Mouse (Mus musculus) megakaryocyte, embryonic 14.5 days (primary cell): ENCODE measurements at regions not wholly inside any gene's neighbourhood (a gene's known extent, or its start where the extent isn't known, plus 50 kb on each side); places are given as distances from the start of the nearest gene placed in this dataset.

Source experiments
- H3K27me3 ChIP-seq: replicated peaks from 2 replicates; pipeline ENCODE3; 2012; ENCODE audit warnings: inconsistent platforms
- H3K36me3 ChIP-seq: replicated peaks from 2 replicates; pipeline ENCODE3; 2012; ENCODE audit warnings: low read length, inconsistent platforms, mixed read lengths
- H3K4me1 ChIP-seq: 2 replicates; pipeline ENCODE4 v1.6.1; 2012; ENCODE audit warnings: inconsistent platforms
- H3K4me3 ChIP-seq: replicated peaks from 2 replicates; pipeline ENCODE3; 2012; ENCODE audit warnings: moderate library complexity, mild to moderate bottlenecking, inconsistent platforms
- H3K9me3 ChIP-seq: 2 replicates; pipeline ENCODE4 v1.6.1; 2012; ENCODE audit warnings: inconsistent platforms
- FLI1 ChIP-seq: IDR thresholded peaks from 2 replicates; pipeline ENCODE4 v1.6.1; 2012; ENCODE audit warnings: low read length, inconsistent platforms, mixed read lengths
- GATA1 ChIP-seq: IDR thresholded peaks from 3 replicates; pipeline ENCODE4 v1.6.1; 2012; ENCODE audit warnings: mixed read lengths, low read length, inconsistent platforms, borderline replicate concordance

GRCm38 (mm10) chr10:92308643-92309042, 413.6 kb downstream of the Nedd1 start:
- H3K36me3 ChIP-seq, result no peaks in the 10 kb centered on the region
- no peaks in the 10 kb centered on the region for H3K4me1 ChIP-seq
- no peaks in the 10 kb centered on the region for H3K9me3 ChIP-seq
- no peak for TF ChIP-seq FLI1
- TF ChIP-seq GATA1, result no peak
- H3K27me3 ChIP-seq, result no peaks in the 10 kb centered on the region
- H3K4me3 ChIP-seq, result no peak overlapping the region

- no peak overlapping the region for H3K4me3 ChIP-seq
- TF ChIP-seq FLI1 (no peak), GATA1 (no peak)
- H3K4me1 ChIP-seq, result no peaks in the 10 kb centered on the region
- no peaks in the 10 kb centered on the region for H3K9me3 ChIP-seq
- H3K27me3 ChIP-seq, result no peaks in the 10 kb centered on the region
- H3K36me3 ChIP-seq, result no peaks in the 10 kb centered on the region
Observed at GRCm38 (mm10) chr10:92307861-92308260, 414.4 kb downstream of the Nedd1 start.

GRCm38 (mm10) chr10:92298693-92299092, 423.5 kb downstream of the Nedd1 start:
- TF ChIP-seq GATA1 (no peak), FLI1 (no peak)
- peaks cover 36% of the 10 kb centered on the region for H3K9me3 ChIP-seq

GRCm38 (mm10) chr10:92296837-92297236, 425.4 kb downstream of the Nedd1 start:
- no peak overlapping the region for H3K4me3 ChIP-seq
- H3K4me1 ChIP-seq, result no peaks in the 10 kb centered on the region
- peaks cover 48% of the 10 kb centered on the region for H3K9me3 ChIP-seq
- TF ChIP-seq FLI1 (no peak), GATA1 (no peak)
- H3K27me3 ChIP-seq, result no peaks in the 10 kb centered on the region
- no peaks in the 10 kb centered on the region for H3K36me3 ChIP-seq

More at GRCm38 (mm10) chr10:92298693-92299092, 423.5 kb downstream of the Nedd1 start:
- no peaks in the 10 kb centered on the region for H3K27me3 ChIP-seq
- no peaks in the 10 kb centered on the region for H3K36me3 ChIP-seq
- no peaks in the 10 kb centered on the region for H3K4me1 ChIP-seq
- no peak overlapping the region for H3K4me3 ChIP-seq

GRCm38 (mm10) chr10:92296303-92296702, 425.9 kb downstream of the Nedd1 start:
- Histone ChIP-seq H3K4me1 (no peaks in the 10 kb centered on the region), H3K36me3 (no peaks in the 10 kb centered on the region), H3K4me3 (no peak overlapping the region), H3K9me3 (peaks cover 51% of the 10 kb centered on the region), H3K27me3 (no peaks in the 10 kb centered on the region)
- TF ChIP-seq GATA1, result no peak
- TF ChIP-seq FLI1, result no peak

- no peaks in the 10 kb centered on the region for H3K4me1 ChIP-seq
- H3K36me3 ChIP-seq, result no peaks in the 10 kb centered on the region
- no peak for TF ChIP-seq GATA1
- no peak for TF ChIP-seq FLI1
- H3K27me3 ChIP-seq, result no peaks in the 10 kb centered on the region
- no peak overlapping the region for H3K4me3 ChIP-seq
- peaks cover 50% of the 10 kb centered on the region for H3K9me3 ChIP-seq
Observed at GRCm38 (mm10) chr10:92293261-92293660, 429.0 kb downstream of the Nedd1 start.

- Histone ChIP-seq H3K27me3 (no peaks in the 10 kb centered on the region), H3K4me1 (no peaks in the 10 kb centered on the region), H3K9me3 (peaks cover 28% of the 10 kb centered on the region), H3K36me3 (no peaks in the 10 kb centered on the region), H3K4me3 (no peak overlapping the region)
- TF ChIP-seq FLI1 (no peak), GATA1 (no peak)
Observed at GRCm38 (mm10) chr10:92289230-92289629, 433.0 kb downstream of the Nedd1 start.

- Histone ChIP-seq H3K27me3 (no peaks in the 10 kb centered on the region), H3K36me3 (no peaks in the 10 kb centered on the region), H3K9me3 (peaks cover 6% of the 10 kb centered on the region; the same call in 1 of the 2 replicates), H3K4me3 (no peak overlapping the region), H3K4me1 (no peaks in the 10 kb centered on the region)
- TF ChIP-seq FLI1, result no peak
- TF ChIP-seq GATA1, result no peak
Observed at GRCm38 (mm10) chr10:92284231-92284630, 438.0 kb downstream of the Nedd1 start.

GRCm38 (mm10) chr10:92277981-92278380, 444.2 kb downstream of the Nedd1 start:
- no peak for TF ChIP-seq GATA1
- TF ChIP-seq FLI1, result no peak
- no peaks in the 10 kb centered on the region for H3K4me1 ChIP-seq
- H3K27me3 ChIP-seq, result no peaks in the 10 kb centered on the region
- H3K4me3 ChIP-seq, result no peak overlapping the region
- H3K9me3 ChIP-seq, result peaks cover 5% of the 10 kb centered on the region
- no peaks in the 10 kb centered on the region for H3K36me3 ChIP-seq

- no peaks in the 10 kb centered on the region for H3K27me3 ChIP-seq
- no peaks in the 10 kb centered on the region for H3K4me1 ChIP-seq
- TF ChIP-seq GATA1 (no peak), FLI1 (no peak)
Observed at GRCm38 (mm10) chr10:92257815-92258214, 464.4 kb downstream of the Nedd1 start.

GRCm38 (mm10) chr10:92248648-92249047, 473.6 kb downstream of the Nedd1 start:
- Histone ChIP-seq H3K9me3 (peaks cover 22% of the 10 kb centered on the region), H3K36me3 (no peaks in the 10 kb centered on the region), H3K4me1 (no peaks in the 10 kb centered on the region), H3K27me3 (no peaks in the 10 kb centered on the region), H3K4me3 (no peak overlapping the region)
- TF ChIP-seq GATA1 (no peak), FLI1 (no peak)

More at GRCm38 (mm10) chr10:92257815-92258214, 464.4 kb downstream of the Nedd1 start:
- H3K9me3 ChIP-seq, result peaks cover 14% of the 10 kb centered on the region; the same call in 1 of the 2 replicates
- H3K4me3 ChIP-seq, result no peak overlapping the region
- no peaks in the 10 kb centered on the region for H3K36me3 ChIP-seq

GRCm38 (mm10) chr10:92247449-92247805, 474.8 kb downstream of the Nedd1 start:
- TF ChIP-seq FLI1, result no peak
- no peak for TF ChIP-seq GATA1
- peaks cover 29% of the 10 kb centered on the region for H3K9me3 ChIP-seq
- H3K27me3 ChIP-seq, result no peaks in the 10 kb centered on the region
- no peaks in the 10 kb centered on the region for H3K36me3 ChIP-seq
- no peak overlapping the region for H3K4me3 ChIP-seq
- no peaks in the 10 kb centered on the region for H3K4me1 ChIP-seq
